Mouse (Mus musculus) layer of hippocampus, adult 9-10 months (tissue): ENCODE results near the gene Mea1.

Experiments
- DNase-seq: peaks from one replicate; pipeline ENCODE4 v3.0.0; 2022; ENCODE audit warnings: low spot score

Gene Mea1

DNA sequence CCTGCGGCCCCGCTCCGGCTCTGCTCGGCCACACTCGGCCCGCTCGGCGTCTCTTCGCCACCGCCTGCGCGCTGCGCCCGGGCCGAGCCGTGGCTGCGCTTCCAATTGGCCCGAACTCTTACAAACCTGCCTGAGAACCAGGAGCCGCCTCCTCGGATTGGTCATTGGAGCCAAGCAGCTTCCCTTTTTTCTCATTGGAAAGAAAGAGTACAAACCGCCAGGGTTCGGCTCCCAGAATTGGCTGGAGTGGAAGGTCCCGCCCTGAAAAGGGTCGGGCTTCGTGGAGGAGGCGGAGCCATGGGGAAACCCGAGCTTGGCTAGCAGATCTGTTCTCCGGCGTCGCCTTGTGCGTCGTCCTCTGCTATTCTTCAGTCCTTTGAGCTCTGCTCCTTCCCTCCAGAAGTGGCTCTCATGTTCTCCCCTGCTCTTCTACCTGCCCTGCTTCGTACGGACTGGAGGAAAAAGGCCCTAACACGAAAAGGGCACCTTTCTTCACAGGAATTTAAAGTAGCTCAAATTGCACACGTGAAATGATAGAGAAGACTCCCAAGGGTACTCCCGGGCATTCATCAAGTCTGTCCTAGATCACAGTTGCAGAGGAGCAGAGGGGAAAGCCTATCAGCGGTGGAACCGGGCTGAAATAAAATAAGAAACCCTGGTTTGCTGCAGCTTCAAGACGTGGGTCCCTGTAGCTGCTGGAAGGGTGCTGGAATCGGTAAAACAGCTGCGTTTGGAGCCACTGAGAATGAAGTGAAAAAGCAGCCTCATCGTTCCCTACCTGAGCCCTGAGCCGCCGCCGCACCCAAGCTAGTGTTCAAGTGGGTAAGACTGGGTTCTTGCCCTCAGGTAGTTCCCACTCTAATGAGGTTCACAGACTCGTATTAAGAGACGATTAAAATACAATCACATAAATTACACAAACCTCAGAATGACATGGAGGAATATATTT, 26.6 kb downstream of the Mea1 start, which contains the start of gene Ppp2r5d:
Ppp2r5d (minus strand) TSS at position 225 of the 949 bp plus-strand sequence.
- DNase-seq = peak; percentile 97

DNA sequence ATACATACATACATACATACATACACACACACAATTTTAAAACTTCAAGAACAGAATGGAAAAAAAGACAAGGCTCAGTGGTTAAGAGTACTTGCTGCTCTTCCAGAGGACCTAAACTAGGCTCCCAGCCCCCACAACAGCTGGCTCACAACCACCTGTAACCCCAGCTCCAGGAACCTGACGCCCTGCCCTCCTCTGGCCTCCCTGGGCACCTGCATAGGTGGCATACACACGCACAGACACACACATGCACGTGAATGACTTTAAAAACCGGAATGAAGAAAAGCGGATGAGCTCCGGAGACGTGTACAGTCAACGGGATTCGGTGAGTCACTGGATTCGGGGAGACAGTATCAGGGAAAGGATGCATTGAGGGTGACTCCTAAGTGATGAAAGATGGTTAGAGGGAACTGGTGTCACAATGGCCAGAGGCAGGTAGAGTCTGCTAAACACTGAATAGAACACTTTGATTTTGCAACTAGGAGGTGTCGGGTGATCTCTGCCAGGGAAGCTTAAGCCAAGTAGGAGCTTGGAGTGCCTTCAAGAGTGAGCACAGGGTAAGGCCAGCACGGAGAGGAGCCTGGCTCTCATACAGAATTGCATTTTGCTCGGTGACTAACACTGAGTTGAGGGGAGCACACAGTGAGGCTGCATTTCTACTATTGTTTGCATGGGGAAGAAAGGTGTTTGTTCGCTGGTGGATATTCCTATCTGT, 27.9 kb downstream of the Mea1 start:
- no peak for DNase-seq

DNA sequence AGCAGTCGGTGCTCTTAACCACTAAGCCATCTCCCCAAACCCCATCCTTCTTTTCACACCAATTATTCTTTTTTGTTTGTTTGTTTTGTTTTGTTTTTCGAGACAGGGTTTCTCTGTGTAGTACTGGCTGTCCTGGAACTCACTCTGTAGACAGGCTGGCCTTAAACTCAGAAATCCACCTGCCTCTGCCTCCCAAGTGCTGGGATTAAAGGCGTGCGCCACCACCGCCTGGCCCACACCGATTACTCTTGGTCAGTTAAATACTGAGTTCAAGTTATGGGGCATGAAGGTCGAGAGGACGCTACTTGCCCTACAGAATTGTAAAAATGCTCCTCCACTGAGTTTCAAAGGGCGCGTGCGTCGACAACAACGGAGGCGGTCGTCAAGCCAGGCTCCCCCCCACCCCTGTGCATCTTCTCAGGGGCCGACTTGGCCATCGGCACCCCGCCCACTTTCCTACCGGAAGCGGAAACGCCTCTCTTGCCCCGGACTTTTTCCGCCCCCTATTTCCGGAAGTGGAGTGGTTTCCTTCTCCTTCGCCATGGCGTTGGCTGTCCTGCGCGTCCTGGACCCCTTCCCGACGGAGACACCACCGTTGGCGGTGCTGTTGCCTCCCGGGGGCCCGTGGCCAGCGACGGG, 32.5 kb downstream of the Mea1 start, which contains the start of gene Pex6:
Pex6 (plus strand) TSS at position 505 of the 639 bp plus-strand sequence.
- DNase-seq = peak; percentile 55

GRCm38 (mm10) chr17:46711612-46712271, 33.1 kb downstream of the Mea1 start:
- no peak for DNase-seq

DNA sequence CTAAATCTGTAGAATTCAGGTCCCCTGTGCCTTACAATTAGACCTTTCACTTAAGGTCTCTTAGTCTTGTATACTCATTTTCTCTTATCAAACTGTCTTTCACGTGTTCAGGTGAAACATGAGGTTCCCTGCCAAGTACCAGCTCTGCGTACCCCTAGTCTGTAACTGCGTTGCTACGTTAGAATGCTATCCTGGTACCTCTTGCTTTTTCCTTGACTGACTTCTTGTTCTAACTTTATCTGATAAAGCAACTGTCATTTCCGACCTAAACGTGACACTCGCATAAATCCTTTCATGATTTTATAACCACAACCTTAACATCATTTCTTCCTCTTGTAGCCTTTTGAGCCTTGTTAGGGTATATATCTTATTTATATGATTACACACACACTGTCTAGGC, 33.8 kb downstream of the Mea1 start:
- DNase-seq = no peak

DNA sequence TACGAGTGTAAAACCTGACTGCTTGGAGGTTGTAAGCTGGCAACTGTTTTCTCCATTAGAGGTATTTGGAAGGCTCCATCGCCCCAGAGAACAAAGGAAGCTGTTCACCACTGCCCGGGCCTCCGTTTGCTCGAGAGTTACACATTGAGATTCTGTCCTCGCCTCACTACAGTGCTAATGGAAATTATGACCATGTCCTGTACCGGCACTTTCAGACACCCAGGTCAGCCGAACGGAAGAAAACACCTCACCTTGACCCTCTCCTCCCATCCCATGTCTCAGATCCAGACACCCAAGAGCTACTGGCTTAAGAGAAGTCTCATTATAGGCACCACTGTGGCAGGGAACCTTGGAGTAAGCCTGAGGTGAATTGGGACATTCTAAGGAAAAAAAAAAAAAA, 35.3 kb downstream of the Mea1 start:
- DNase-seq = no peak

GRCm38 (mm10) chr17:46714756-46715481, 36.3 kb downstream of the Mea1 start:
- DNase-seq = no peak

GRCm38 (mm10) chr17:46721077-46721476, 42.5 kb downstream of the Mea1 start:
- no peak for DNase-seq

DNA sequence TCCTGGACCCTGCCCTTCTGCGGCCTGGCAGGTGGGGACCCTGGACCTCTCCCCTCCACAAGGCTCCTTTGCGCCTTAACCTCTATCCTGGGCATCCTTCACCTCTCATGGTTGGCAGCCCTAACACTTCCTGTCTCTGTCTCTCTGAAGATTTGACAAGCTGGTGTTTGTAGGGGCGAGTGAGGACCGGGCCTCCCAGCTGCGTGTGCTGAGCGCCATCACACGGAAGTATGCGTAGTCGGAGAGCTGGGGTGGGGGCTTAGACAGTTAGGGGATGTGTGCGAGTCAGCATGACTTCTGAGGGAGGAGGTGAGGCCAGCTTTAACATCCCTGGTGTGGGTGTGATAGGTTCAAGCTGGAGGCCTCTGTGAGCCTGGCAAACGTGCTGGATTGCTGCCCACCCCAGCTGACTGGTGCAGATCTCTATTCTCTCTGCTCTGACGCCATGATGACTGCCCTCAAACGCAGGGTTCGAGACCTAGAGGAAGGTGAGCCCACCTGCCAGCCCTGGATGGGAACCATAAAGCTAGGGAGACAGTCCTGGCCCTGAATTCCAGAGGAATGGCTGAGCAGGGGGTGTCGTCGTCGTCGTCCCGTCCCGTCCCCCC, 46.0 kb downstream of the Mea1 start:
- no peak for DNase-seq

GRCm38 (mm10) chr17:46725273-46725672, 46.7 kb downstream of the Mea1 start:
- DNase-seq = no peak

DNA sequence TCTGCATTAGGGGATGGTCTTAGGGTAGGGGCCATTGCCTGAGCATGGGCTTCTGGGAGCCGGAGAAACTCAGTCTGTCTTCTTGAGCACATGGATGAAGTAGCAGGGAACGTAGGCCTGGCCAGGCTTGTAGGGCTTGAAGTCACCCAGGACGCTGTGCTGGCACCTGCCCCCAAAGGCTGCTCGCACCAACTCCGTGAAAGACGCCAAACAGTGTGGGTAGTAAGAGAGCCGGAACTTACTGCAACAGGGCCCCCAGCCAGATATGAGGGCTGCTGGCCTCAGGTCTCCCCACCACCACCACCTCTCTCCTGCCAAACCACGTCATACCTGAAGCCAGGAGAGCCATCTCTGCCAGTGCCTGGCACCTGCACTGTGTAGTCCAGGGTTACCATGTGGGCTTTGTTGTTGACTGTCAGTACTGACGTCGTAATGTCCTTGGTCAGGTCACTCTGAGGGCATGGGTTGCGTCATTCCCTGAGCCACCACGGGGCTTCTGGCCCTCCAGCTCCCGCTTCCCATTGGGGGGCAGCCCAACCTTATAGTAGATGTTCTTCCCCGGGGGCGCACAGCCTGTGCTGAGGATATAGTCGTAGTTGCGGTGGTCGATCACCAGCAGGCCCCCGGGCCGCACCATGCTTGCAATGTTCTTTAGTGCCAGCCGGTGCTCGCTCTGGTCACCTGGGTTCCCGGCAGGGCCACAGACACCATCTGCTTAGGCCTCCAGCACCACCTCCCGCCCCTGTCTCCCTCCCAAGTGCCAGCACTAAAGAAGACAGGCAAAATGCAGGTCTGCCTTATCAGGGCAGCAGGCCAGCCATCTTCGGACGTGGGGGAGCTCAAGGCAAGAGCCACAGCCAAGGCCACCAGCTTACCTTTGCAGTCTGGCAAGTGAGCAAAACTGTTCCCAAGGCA, 47.4 kb downstream of the Mea1 start:
- no peak for DNase-seq

DNA sequence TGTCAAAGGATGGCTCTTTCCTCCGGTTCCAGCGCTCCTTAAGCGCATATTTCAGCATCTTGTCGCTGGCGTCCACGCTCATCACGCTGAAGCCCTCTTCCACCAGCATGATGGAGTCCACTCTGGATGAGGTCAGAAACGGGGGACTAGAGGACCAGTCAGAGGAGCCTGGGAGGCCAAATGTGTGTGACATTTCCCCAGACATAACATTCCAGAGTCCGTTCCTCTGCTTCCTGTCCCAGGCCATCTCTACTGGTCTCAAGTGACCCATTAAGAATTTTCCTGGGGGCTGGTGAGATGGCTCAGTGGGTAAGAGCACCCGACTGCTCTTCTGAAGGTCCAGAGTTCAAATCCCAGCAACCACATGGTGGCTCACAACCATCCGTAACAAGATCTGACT, 48.7 kb downstream of the Mea1 start:
- DNase-seq = no peak

- no peak for DNase-seq
Measured at GRCm38 (mm10) chr17:46728021-46728420, 49.4 kb downstream of the Mea1 start.

GRCm38 (mm10) chr17:46728496-46728895, 49.9 kb downstream of the Mea1 start:
- no peak for DNase-seq

- no peak for DNase-seq
Measured at GRCm38 (mm10) chr17:46728904-46729318, 50.3 kb downstream of the Mea1 start, which contains the start of gene Gnmt. Gene Gnmt (minus strand): TSS chr17:46729168.
